Mouse (Mus musculus) kidney, embryonic 15.5 days (tissue): ENCODE measurements around the gene Efcab14. TPM values are rescaled to one million over a fixed set of nuclear protein-coding genes. Genes with fewer than 3 reads are reported as not detected.

Experiments
- ATAC-seq: fragments of 200-750 bp; cut with Nextera tagmentation; replicated peaks from 2 replicates; pipeline ENCODE4 v1.8.0; 2017; ENCODE audit warnings: moderate TSS enrichment; ENCODE audit not compliant: low FRiP score
- H3K27ac ChIP-seq: fragments of 300-500 bp; sonication (generic); 2 replicates; pipeline ENCODE4 v1.5.1; 2015; ENCODE audit warnings: mild to moderate bottlenecking, inconsistent platforms
- H3K27me3 ChIP-seq: fragments of 300-500 bp; sonication (generic); 2 replicates; pipeline ENCODE4 v1.6.1; 2015; ENCODE audit warnings: inconsistent platforms
- H3K36me3 ChIP-seq: fragments of 300-500 bp; sonication (generic); 2 replicates; pipeline ENCODE4 v1.6.1; 2015; ENCODE audit warnings: inconsistent platforms
- H3K4me1 ChIP-seq: fragments of 300-500 bp; sonication (generic); 2 replicates; pipeline ENCODE4 v1.6.1; 2015; ENCODE audit warnings: inconsistent platforms
- H3K4me2 ChIP-seq: fragments of 300-500 bp; sonication (generic); 2 replicates; pipeline ENCODE4 v1.6.1; 2015; ENCODE audit warnings: moderate library complexity, mild to moderate bottlenecking, inconsistent platforms
- H3K4me3 ChIP-seq: fragments of 300-500 bp; sonication (generic); replicated peaks from 2 replicates; pipeline ENCODE4 v1.5.1; 2015; ENCODE audit warnings: mild to moderate bottlenecking, inconsistent platforms
- H3K9ac ChIP-seq: fragments of 300-500 bp; sonication (generic); 2 replicates; pipeline ENCODE4 v1.6.1; 2015; ENCODE audit warnings: mild to moderate bottlenecking, inconsistent platforms
- H3K9me3 ChIP-seq: fragments of 300-500 bp; sonication (generic); replicated peaks from 2 replicates; pipeline ENCODE4 v1.6.1; 2016; ENCODE audit warnings: inconsistent platforms
- WGBS: fragments of 180-500 bp; shearing (Covaris S2); methylation state at CpG from one replicate; pipeline ENCODE4 v1.1.7; 2015; ENCODE audit warnings: mixed read lengths; 5-methylcytosine and 5-hydroxymethylcytosine counted together
- polyA plus RNA-seq: library from polyadenylated mRNA; unstranded; fragments of >200 nt; fragmentation: Nextera tagmentation; extraction: Ambion mirVana; gene quantifications from 2 replicates; pipeline ENCODE4 v1.2.1, GENCODE M21; 2015

Efcab14 gene
- polyA plus RNA-seq, 1 experiment from 2014 or later, result 36.7 TPM

DNA sequence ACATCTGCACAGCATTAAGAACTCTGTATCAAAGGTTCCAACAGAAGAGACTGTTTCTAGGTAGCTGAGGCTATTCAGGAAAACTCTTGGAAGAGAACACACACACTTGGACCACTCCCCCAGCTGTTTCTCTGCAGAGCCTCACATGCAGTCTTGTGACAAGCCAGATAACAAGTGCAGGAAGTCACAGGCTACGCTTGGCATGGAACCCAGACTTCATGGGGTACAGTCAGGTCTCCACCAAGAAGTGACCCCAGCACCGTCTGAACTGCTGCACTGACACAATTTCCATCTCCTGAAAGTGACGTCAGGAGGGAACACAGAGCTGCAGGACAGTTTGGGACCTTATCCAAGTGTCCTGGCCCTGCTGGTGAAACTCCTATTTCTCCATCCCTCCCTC lies 84.4 kb downstream of the Efcab14 start:
- H3K27me3 ChIP-seq, result no peaks in the 10 kb centered on the region
- H3K27ac ChIP-seq, result no peak overlapping the region
- no peak for ATAC-seq

DNA sequence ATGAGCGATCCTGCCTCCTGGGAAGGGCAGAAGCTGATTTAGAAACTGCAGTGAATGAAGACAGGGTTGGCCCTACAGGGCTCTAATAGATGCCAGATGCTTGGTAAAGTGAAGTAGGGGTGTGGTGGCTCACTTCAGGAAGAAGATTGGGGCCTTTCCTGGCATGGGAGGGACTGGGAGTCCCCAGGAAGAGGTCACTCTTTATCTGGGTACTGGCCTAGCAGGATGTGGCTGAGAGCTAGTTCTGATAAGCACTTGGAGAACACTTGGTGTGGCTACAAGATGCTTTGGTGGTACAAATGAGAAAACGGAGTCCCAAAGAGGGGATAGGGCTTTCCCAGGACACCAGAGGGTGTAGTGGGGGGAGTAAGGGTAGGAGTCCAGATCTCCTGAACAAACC lies 86.6 kb downstream of the Efcab14 start:
- no peak for ATAC-seq
- Histone ChIP-seq H3K4me1 (peaks cover 15% of the 10 kb centered on the region), H3K27me3 (no peaks in the 10 kb centered on the region), H3K4me3 (no peak overlapping the region), H3K27ac (no peak overlapping the region), H3K4me2 (no peak overlapping the region), H3K36me3 (no peaks in the 10 kb centered on the region), H3K9ac (no peak overlapping the region), H3K9me3 (no peaks in the 10 kb centered on the region)
- 73% methylated on average over 2 of the region's 2 CpGs for WGBS

More for the DNA sequence above, 84.4 kb downstream of the Efcab14 start:
- no peaks in the 10 kb centered on the region for H3K9me3 ChIP-seq
- H3K9ac ChIP-seq, result no peak overlapping the region
- no peaks in the 10 kb centered on the region for H3K4me1 ChIP-seq
- WGBS, result 69% methylated on average over 3 of the region's 3 CpGs
- no peak overlapping the region for H3K4me3 ChIP-seq
- 0 out of 2 replicates have a peak, but pooled peaks cover 3% of the 10 kb centered on the region for H3K36me3 ChIP-seq
- H3K4me2 ChIP-seq, result no peak overlapping the region

DNA sequence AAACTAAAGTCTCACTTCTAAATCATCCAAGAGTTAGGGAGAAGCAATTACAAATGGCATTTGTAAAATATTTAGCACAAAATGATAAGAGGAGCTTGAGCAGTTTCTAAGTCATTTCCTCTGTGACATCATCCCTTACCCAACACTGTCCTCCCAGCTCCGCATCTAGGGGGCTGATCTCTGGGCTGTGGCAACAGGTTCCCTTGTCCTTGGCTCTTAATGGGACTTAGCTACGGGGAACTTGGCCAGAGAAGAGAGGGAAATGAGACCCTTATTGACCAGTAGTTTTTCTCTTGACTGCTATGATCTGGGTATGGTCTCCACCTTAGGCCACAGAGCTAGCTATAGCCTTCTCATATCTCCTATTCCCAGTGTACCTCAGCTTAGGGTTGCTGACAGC lies 87.7 kb downstream of the Efcab14 start:
- Histone ChIP-seq H3K4me2 (no peak overlapping the region), H3K9ac (no peak overlapping the region), H3K27me3 (no peaks in the 10 kb centered on the region), H3K36me3 (no peaks in the 10 kb centered on the region), H3K4me1 (peaks cover 22% of the 10 kb centered on the region), H3K4me3 (no peak overlapping the region), H3K27ac (no peak overlapping the region), H3K9me3 (no peaks in the 10 kb centered on the region)
- ATAC-seq, result no peak
- 73% methylated on average over 2 of the region's 2 CpGs for WGBS

Other genes starting within 250 kb of the Efcab14 start
- gene Cyp4a14, start 241.6 kb upstream of the Efcab14 start, polyA plus RNA-seq, result 0.06 TPM in 1 of 2 replicates, not detected in the other
- gene Cyp4a10, start 219.5 kb upstream of the Efcab14 start, polyA plus RNA-seq, result 1.3 and 1.4 TPM in 2 replicates
- 32.1 and 43.2 TPM in 2 replicates for gene Cyp4a31, start 174.1 kb upstream of the Efcab14 start, polyA plus RNA-seq
- gene Cyp4a32, start 136.8 kb upstream of the Efcab14 start, polyA plus RNA-seq, result 0.26 TPM in 1 of 2 replicates, not detected in the other
- gene Cyp4b1, start 90.0 kb upstream of the Efcab14 start, polyA plus RNA-seq, result 5.6 and 6.2 TPM in 2 replicates
- 0.28 and 0.60 TPM in 2 replicates for gene Tex38, start 43.3 kb downstream of the Efcab14 start, polyA plus RNA-seq
- 55.2 and 60.7 TPM in 2 replicates for gene Atpaf1, start 47.1 kb downstream of the Efcab14 start, polyA plus RNA-seq
- gene Mob3c, start 90.3 kb downstream of the Efcab14 start, polyA plus RNA-seq, result 12.4 and 14.6 TPM in 2 replicates
- 23.4 and 25.6 TPM in 2 replicates for gene Mknk1, start 101.5 kb downstream of the Efcab14 start, polyA plus RNA-seq
- 0.08 TPM in 1 of 2 replicates, not detected in the other for gene Kncn, start 146.7 kb downstream of the Efcab14 start, polyA plus RNA-seq
- not detected in 2 replicates for gene 6430628N08Rik, start 152.9 kb downstream of the Efcab14 start, polyA plus RNA-seq
- not detected in 2 replicates for gene Dmbx1, start 202.2 kb downstream of the Efcab14 start, polyA plus RNA-seq